Mouse (Mus musculus) adrenal gland, adult 8-10 months (tissue): Measurements from ENCODE around the gene Cdc42bpb. TPM values are rescaled to one million over a fixed set of nuclear protein-coding genes. Genes with fewer than 3 reads are reported as not detected.
A peak's percentile ranks its signal among the peaks of the same experiment; 100 is the strongest.

ENCODE experiments used
- DNase-seq: peaks from one replicate; pipeline ENCODE4 v3.0.0; 2022
- total RNA-seq, 4 experiments: library from RNA; stranded (reverse); gene quantifications; 2 replicates each; pipeline ENCODE4 v1.2.4; 2022

The Cdc42bpb gene
- 100 to 1,000 TPM; 112 to 162 (median 141) TPM for total RNA-seq

DNA sequence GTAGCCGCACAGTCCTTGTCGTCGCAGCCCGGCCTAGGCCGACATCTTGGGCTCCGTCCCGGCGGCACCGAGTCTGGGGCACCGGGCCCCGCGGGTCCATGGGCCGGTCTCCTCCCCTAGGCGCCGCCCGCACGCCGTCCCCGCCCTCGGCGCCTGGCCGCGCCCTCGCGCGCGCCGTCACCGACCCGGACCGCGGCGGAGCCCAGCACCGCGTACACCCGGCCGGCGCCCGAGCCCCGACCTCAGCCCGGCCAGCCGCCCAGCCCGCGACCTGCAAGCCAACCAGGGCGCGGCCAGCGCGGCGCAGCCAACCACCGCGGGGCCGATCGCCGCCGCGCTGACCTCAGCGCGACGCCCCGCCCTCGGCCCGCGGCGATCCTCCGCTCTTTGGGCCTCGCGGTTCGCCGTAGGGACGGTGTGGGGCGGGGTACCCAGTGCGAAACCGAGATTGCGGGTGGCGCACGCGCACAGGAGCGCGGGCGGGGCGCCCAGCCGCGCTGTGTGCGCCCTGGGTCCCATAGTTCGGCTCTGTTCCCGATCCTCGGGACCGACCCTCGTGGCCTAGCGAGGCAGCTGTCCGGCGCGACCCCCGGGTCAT, at the start of gene Cdc42bpb:
TSS of gene Cdc42bpb (minus strand) at position 343 of the 598 bp plus-strand sequence.
- DNase-seq = peak; percentile 92

DNA sequence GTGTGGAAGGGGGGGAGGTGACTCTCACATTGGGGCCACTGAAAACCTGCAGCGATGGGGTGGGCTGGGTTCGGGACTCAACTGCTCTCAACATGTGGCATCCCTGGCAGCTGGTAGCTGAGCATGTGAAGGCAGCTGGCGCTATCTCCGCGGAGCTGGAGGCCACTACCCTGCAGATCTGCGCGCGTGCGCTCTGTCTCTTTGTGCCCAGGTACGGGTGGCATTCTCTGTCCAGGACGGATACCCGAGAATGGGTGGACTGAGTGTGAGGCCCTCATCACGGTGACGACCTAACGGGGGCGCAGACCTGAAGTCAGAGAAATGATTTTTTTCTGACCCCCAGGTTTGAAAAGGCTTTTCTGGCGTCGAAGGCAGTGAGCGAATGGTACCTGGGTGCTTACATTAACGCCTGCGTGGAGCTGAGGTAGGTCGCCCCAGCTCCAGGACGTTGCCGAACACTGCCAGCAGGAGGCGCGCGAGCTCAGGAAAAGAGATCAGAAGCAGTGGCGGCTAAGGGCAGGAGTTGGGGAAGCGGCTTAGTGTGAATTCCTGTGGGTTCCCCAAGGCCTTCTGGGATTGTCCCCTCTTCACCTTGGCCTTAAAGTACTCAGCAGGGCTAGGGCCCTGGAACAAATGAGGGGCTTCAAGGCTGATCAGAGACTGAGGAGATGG, 48.4 kb upstream of the Cdc42bpb start:
- DNase-seq = peak; percentile 82

DNA sequence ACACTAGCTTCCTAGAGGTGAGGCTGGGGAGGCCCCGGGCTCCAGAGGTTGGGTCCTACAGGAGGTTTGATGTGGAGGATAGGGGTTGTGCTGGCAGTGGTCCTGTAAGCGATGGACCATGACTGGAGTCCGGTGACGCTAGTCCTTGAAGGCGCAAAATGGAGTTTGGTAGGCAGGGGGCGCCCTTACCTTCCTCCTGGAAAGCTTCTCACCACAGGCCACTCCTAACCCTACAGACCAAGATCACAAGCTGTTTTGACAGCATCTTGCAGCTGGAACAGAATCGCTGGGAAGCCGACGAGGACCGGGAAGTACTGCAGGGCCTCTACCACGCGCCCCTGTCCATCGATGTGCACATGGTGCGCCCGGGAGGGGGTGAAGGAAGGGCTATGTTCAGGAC, 47.7 kb upstream of the Cdc42bpb start:
- DNase-seq = peak; percentile 73

- no peak for DNase-seq
Measured at GRCm38 (mm10) chr12:111424547-111424946, 47.0 kb upstream of the Cdc42bpb start.

DNA sequence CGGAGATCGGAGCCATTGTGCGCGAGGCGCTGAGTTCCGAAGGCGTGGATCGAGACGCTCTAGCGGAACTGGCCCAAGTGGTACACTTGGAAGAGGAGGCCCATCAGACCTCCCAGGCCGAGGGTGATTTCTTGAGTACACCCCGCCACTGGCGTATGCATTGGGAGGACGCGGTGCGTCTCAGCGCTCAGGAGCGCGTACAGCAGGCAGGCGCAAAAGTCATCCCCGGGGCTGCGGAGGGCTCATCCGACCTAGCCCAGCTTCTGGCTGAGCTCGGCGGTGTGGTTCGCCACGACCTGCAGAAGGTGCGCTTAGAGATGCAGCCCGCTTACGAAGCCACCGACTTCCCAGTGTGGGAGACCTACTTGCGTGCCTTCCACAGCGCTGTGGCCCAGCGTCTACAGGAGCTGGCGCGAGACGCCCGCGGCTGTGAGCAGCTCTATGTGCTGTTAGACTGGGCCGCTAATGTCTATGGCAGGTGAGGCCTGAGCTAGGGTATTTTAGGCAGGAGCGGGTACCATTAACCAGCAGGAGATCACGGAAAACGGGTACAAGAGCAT, 46.1 kb upstream of the Cdc42bpb start:
- DNase-seq = no peak

GRCm38 (mm10) chr12:111422852-111423251, 45.3 kb upstream of the Cdc42bpb start:
- no peak for DNase-seq

DNA sequence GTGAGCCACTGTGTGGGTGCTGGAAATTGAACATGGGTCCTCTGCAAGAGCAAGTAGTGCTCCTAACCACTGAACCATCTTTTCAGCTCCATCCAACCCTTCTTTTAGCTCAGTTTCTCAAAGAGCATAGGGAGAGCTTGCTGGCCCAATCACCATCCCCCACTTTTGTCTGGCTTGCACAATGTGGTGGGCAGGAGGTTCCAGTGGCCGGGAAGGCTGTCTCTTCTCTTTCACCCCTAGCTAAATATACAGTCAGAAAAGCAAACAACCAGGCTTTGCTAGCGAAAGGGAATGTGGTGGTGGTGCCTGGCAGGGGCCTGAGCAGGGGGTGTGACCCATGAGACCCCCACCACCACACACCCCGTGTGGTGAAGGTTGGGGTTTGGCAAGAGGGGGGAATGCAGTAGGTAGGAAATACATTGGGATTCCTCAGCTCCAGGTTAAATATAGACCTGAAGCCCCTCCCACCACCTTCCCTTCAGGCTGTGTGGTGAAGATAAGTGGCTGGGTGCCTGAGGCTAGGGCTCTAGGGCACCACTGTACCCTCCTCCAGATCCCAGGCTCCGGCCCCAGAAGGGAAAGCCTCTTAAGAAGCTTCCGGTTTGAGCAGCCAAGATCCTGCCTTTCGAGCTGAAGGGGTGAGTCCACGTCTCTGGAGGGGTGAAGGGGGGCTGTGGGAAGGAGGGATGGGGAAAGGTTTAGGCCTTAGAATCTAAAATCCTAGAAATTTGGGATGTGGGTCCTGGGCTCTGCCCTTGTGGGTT, 43.6 kb upstream of the Cdc42bpb start:
- DNase-seq = no peak

GRCm38 (mm10) chr12:111419918-111420317, 42.4 kb upstream of the Cdc42bpb start:
- no peak for DNase-seq

DNA sequence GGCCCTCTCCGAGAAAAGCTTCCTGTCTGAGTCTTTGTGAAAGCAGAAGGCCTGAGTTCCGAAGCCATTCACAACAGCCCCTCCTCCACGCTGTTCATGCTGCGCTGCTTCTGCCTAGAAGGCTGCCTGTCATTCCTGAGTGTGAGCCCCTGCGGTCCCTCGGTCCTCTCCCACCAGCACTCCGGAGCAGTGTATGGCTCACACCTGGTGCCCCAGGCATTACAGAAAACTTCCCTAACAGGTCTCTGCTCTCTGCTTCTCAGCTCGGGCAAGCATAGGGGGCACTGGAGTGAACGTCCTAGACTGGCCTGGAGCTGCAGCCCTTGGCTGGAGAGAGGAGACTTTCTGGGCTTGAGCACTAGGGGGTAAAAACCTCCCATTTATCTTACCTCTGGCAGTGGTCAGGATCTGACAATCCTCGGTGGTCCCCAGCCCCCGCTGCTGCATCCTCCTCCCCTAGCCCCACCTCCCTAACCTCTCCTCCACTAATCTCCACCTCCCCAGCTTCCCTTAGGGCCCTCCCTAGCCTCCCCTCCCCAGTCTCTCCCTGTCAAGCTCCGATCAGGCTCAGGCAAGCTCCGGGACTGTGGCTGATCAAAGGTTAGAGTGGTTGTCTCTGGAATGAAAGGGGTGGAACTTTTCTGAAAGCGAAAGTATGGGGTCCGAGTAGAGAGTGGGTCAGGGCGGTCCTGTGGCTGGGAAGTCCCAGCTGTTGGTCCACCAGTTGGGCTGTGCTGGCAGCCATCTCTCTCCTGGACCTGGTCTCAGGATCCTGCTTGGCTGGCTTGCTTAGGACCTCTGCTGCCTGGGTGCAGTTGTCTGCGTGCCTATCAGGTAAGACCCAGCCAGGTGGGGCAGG, 39.6 kb upstream of the Cdc42bpb start, which contains the start of gene Exoc3l4:
TSS of gene Exoc3l4 (plus strand) at position 97 of the 859 bp plus-strand sequence.
- DNase-seq = no peak

- DNase-seq = peak; percentile 82
Measured at GRCm38 (mm10) chr12:111413300-111413699, 35.8 kb upstream of the Cdc42bpb start.

DNA sequence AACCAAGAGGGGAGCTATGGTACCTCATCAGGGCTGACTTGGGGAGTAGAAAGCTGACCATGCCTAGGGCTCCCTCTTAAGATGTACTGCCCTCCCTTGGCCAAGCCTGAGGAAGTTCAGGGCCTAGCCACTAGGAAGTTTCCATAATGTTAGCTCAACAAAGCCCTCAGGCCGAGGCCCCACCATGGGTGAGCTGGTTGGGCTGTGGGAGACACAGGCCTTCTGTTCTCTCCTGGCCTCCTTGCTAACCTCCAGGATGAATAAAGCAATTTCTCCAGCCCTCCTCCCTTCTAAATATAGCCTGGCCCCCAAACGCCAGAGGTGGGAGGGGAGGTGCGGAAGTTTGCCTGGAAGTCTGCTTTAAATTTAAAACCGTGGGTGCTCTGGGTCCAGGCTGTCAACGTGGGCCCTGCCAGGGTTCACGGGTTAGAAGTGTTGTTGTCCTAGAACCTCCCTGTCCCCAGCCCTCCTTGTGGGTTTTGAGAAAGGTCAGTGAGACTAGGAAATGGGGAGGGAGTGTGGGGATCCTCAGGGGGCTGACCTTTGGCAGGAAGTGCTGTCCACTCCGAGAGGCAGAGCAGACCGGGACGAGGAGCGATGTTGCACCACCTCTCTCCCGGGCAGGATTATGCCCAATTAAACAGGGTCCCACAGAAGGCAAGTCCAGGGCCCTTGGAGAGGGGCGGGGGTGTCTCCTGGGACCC, 35.2 kb upstream of the Cdc42bpb start:
- DNase-seq = no peak

- DNase-seq = no peak
Measured at GRCm38 (mm10) chr12:111411631-111412355, 34.3 kb upstream of the Cdc42bpb start.

GRCm38 (mm10) chr12:111409583-111409982, 32.1 kb upstream of the Cdc42bpb start:
- no peak for DNase-seq

DNA sequence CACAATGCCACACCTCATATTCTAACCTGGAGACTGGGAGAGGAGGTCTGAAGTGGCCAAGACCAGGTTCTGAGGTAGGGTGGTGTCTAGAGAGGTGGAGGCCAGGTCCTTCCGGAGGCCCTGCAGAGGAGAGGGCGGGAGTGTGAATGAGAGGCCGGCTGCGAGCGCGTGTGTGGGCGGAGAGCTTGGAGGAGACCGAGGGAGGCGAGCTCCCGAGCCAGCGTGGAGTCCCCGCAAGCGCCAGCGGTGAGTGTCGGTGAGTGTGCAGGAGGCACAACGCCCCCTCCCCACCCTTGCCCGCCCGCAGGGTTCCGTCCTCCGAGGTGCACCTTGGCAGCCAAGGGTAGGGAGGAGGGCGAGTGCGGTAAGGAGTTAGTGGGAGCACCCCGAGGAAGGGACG, 29.1 kb upstream of the Cdc42bpb start, which contains the start of gene Lbhd2:
TSS of gene Lbhd2 (plus strand) at position 188 of the 400 bp plus-strand sequence.
- DNase-seq = no peak

DNA sequence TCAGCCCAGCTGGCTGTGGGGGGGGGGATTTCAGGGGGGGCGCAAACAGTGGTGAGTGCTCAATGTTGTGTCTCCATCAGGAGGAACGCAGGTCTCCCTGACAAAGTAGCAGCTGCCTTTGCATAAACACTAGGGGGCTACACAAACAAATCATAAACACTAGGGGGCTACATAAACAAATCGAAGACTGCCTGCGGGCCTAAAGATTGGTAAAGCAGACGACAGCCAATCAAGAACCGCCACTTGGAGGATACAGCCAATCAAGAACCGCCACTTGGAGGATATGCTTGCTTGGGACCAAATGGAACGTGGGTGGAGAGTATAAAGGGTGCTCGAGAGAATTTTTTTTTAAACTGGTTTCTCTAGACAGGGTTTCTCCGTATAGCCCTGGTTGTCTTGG, 27.4 kb upstream of the Cdc42bpb start:
- DNase-seq = no peak

- DNase-seq = peak; percentile 43
Measured at GRCm38 (mm10) chr12:111401454-111402184, 24.1 kb upstream of the Cdc42bpb start.

- peak; percentile 50 for DNase-seq
Measured at GRCm38 (mm10) chr12:111396997-111397396, 19.5 kb upstream of the Cdc42bpb start.

DNA sequence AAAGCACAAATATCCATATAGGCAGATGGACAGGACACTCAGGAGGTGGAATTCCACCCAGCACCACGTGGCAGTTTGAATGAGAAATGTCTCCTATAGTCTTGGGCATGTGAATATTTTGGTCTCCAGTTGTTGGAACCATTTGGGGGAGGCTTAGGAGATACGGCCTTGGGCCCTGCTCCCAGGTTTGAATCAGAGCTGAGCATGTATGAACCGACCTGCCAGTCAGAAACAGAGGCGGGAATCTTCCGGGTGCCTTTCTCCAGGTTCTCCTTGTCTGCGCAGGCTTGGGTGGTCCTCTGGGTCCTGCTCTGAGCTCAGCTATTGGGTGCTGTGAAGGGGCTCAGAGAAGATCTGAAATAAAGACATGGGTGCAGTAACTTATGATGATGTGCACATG, 16.5 kb upstream of the Cdc42bpb start:
- DNase-seq = no peak

- no peak for DNase-seq
Measured at GRCm38 (mm10) chr12:111387146-111387545, 9.6 kb upstream of the Cdc42bpb start.

- peak; percentile 64 for DNase-seq
Measured at GRCm38 (mm10) chr12:111386642-111387120, 9.2 kb upstream of the Cdc42bpb start.
